Mouse (Mus musculus) left cerebral cortex, postnatal 14 days (tissue): ENCODE results near the gene Tmc6. TPM values are rescaled to one million over a fixed set of nuclear protein-coding genes. Genes with fewer than 3 reads are reported as not detected.

Experiments used
- DNase-seq, 2 experiments: peaks; one replicate each; pipeline ENCODE4 v3.0.0; 2021 to 2022; ENCODE audit warnings: low spot score in 2 of 2, mixed read lengths in 1 of 2
- intact Hi-C: fragments of 180-260 bp; cut with DNase I; formaldehyde crosslinking; loops from one replicate; pipeline ENCODE4 v1.15.1; 2025
- total RNA-seq, 2 experiments: library from RNA; stranded (reverse); gene quantifications; 2 replicates each; pipeline ENCODE4 v1.2.3; 2021

Gene Tmc6
- total RNA-seq, 2 experiments from 2014 or later, result 4.0 to 5.4 TPM

GRCm38 (mm10) chr11:117730490-117730838, 51.5 kb downstream of the Tmc6 start:
- peak in 1 of 2 experiments; percentile 37 for DNase-seq

GRCm38 (mm10) chr11:117729798-117730489, 52.1 kb downstream of the Tmc6 start:
- no peak for DNase-seq

More at GRCm38 (mm10) chr11:117730490-117730838, 51.5 kb downstream of the Tmc6 start:
- intact Hi-C loops, result no loop called here

GRCm38 (mm10) chr11:117729341-117729740, 52.7 kb downstream of the Tmc6 start:
- intact Hi-C loops, result no loop called here
- no peak for DNase-seq

More at GRCm38 (mm10) chr11:117729798-117730489, 52.1 kb downstream of the Tmc6 start:
- intact Hi-C loops, result no loop called here

- intact Hi-C loops, result no loop called here
These were observed 53.2 kb downstream of the Tmc6 start for GRCm38 (mm10) chr11:117728841-117729240.

GRCm38 (mm10) chr11:117728245-117728644, 53.8 kb downstream of the Tmc6 start:
- intact Hi-C loops, result no loop called here
- DNase-seq, result no peak

More at GRCm38 (mm10) chr11:117728841-117729240, 53.2 kb downstream of the Tmc6 start:
- DNase-seq, result peak in 1 of 2 experiments; percentile 45

GRCm38 (mm10) chr11:117727031-117727430, 55.0 kb downstream of the Tmc6 start:
- DNase-seq, result peak in 1 of 2 experiments; percentile 51

GRCm38 (mm10) chr11:117724604-117725301, 57.2 kb downstream of the Tmc6 start:
- intact Hi-C loops, result no loop called here
- DNase-seq, result no peak

More at GRCm38 (mm10) chr11:117727031-117727430, 55.0 kb downstream of the Tmc6 start:
- intact Hi-C loops, result no loop called here

- intact Hi-C loops, result no loop called here
These were observed 63.2 kb downstream of the Tmc6 start for GRCm38 (mm10) chr11:117718838-117719237.

More at GRCm38 (mm10) chr11:117718838-117719237, 63.2 kb downstream of the Tmc6 start:
- DNase-seq, result no peak

Other genes starting within 250 kb of the Tmc6 start
- gene Tnrc6c, start 127.9 kb downstream of the Tmc6 start, total RNA-seq, result 10 to 100 TPM; 56.5 to 57.5 TPM
- gene Tmc8, start 122 bp downstream of the Tmc6 start, total RNA-seq, result 1 to 10 TPM; 1.0 to 1.4 TPM
- gene 6030468B19Rik, start 15.5 kb upstream of the Tmc6 start, total RNA-seq, result not detected
- gene Gm20708, start 27.5 kb upstream of the Tmc6 start, total RNA-seq, result 1 to 10 TPM; 1.9 to 2.3 TPM
- 10 to 100 TPM; 11.9 to 13.0 TPM for gene Syngr2, start 27.5 kb upstream of the Tmc6 start, total RNA-seq
- 1 to 10 TPM; 7.0 to 8.4 TPM for gene Afmid, start 43.7 kb upstream of the Tmc6 start, total RNA-seq
- gene Tk1, start 43.9 kb upstream of the Tmc6 start, total RNA-seq, result 1 to 10 TPM; 1.3 to 1.4 TPM
- 1 to 10 TPM; 1.6 to 1.7 TPM for gene Birc5, start 67.1 kb upstream of the Tmc6 start, total RNA-seq
- gene Tmem235, start 78.6 kb upstream of the Tmc6 start, total RNA-seq, result not detected
- gene Tha1, start 91.3 kb upstream of the Tmc6 start, total RNA-seq, result 1 to 10 TPM; 3.4 to 5.1 TPM
- 1 to 10 TPM; 3.7 to 3.8 TPM for gene Socs3, start 187.8 kb upstream of the Tmc6 start, total RNA-seq
- gene Pgs1, start 204.1 kb upstream of the Tmc6 start, total RNA-seq, result 10 to 100 TPM; 74.4 to 76.2 TPM